Mouse (Mus musculus): Measurements from ENCODE around the gene Sec24d. TPM values are rescaled to one million over a fixed set of nuclear protein-coding genes. Genes with fewer than 3 reads are reported as not detected.
"Not testable (repeated sequence)": the region's sequence is repeated elsewhere in the genome, so short reads cannot be mapped to it uniquely, and the experiment has no call there.

The Sec24d gene
- polyA plus RNA-seq, 1 experiment from 2014 or later, result 66.1 TPM

GRCm38 (mm10) chr3:123351519-123351918 lies 84.3 kb downstream of the Sec24d start:
- 74% methylated on average over 2 of the region's 2 CpGs for WGBS

GRCm38 (mm10) chr3:123353183-123353582 lies 85.9 kb downstream of the Sec24d start:
- H3K27me3 ChIP-seq (ENCODE audit: insufficient read depth, low read length), result no peaks in the 10 kb centered on the region
- 59% methylated on average over 6 of the region's 6 CpGs for WGBS
- ATAC-seq (ENCODE audit: insufficient read depth), result no peak

More at GRCm38 (mm10) chr3:123351519-123351918, 84.3 kb downstream of the Sec24d start:
- Histone ChIP-seq H3K4me1 (ENCODE audit: insufficient read depth) (no peaks in the 10 kb centered on the region), H3K36me3 (ENCODE audit: insufficient read depth) (peaks cover 64% of the 10 kb centered on the region), H3K27me3 (ENCODE audit: insufficient read depth, low read length) (no peaks in the 10 kb centered on the region), H3K4me2 (no peak overlapping the region), H3K9ac (no peak overlapping the region), H3K4me3 (ENCODE audit: low read depth, low read length) (no peak overlapping the region), H3K27ac (ENCODE audit: low read depth) (no peak overlapping the region), H3K9me3 (ENCODE audit: low read depth, low read length) (no peaks in the 10 kb centered on the region)
- ATAC-seq (ENCODE audit: insufficient read depth) (no peak), DNase-seq (no peak)
- TF ChIP-seq CTCF (IDR thresholded peaks at IDR 0.05; ENCODE audit: low read depth), result no peak

GRCm38 (mm10) chr3:123353661-123354060 lies 86.4 kb downstream of the Sec24d start:
- no peak overlapping the region for H3K27ac ChIP-seq (ENCODE audit: low read depth)
- TF ChIP-seq CTCF (IDR thresholded peaks at IDR 0.05; ENCODE audit: low read depth), result no peak
- WGBS, result 87% methylated on average over 12 of the region's 12 CpGs
- H3K9ac ChIP-seq, result no peak overlapping the region
- no peaks in the 10 kb centered on the region for H3K9me3 ChIP-seq (ENCODE audit: low read depth, low read length)
- no peak overlapping the region for H3K4me2 ChIP-seq
- no peak overlapping the region for H3K4me3 ChIP-seq (ENCODE audit: low read depth, low read length)
- H3K36me3 ChIP-seq (ENCODE audit: insufficient read depth), result peaks cover 70% of the 10 kb centered on the region
- H3K27me3 ChIP-seq (ENCODE audit: insufficient read depth, low read length), result no peaks in the 10 kb centered on the region
- DNase-seq (no peak), ATAC-seq (ENCODE audit: insufficient read depth) (no peak)
- no peaks in the 10 kb centered on the region for H3K4me1 ChIP-seq (ENCODE audit: insufficient read depth)

More at GRCm38 (mm10) chr3:123353183-123353582, 85.9 kb downstream of the Sec24d start:
- DNase-seq, result peak; percentile 95
- Histone ChIP-seq H3K9me3 (ENCODE audit: low read depth, low read length) (no peaks in the 10 kb centered on the region), H3K9ac (no peak overlapping the region), H3K27ac (ENCODE audit: low read depth) (no peak overlapping the region), H3K4me3 (ENCODE audit: low read depth, low read length) (no peak overlapping the region), H3K4me1 (ENCODE audit: insufficient read depth) (no peaks in the 10 kb centered on the region), H3K4me2 (no peak overlapping the region), H3K36me3 (ENCODE audit: insufficient read depth) (peaks cover 72% of the 10 kb centered on the region)
- peak; percentile 58 for TF ChIP-seq CTCF (IDR thresholded peaks at IDR 0.05; ENCODE audit: low read depth)

GRCm38 (mm10) chr3:123354388-123354787 lies 87.1 kb downstream of the Sec24d start:
- Histone ChIP-seq H3K9me3 (ENCODE audit: low read depth, low read length) (no peaks in the 10 kb centered on the region), H3K4me2 (no peak overlapping the region), H3K27ac (ENCODE audit: low read depth) (no peak overlapping the region), H3K4me1 (ENCODE audit: insufficient read depth) (no peaks in the 10 kb centered on the region), H3K4me3 (ENCODE audit: low read depth, low read length) (no peak overlapping the region), H3K27me3 (ENCODE audit: insufficient read depth, low read length) (no peaks in the 10 kb centered on the region), H3K36me3 (ENCODE audit: insufficient read depth) (peaks cover 70% of the 10 kb centered on the region), H3K9ac (no peak overlapping the region)
- ATAC-seq (ENCODE audit: insufficient read depth) (no peak), DNase-seq (no peak)
- WGBS, result 91% methylated on average over 9 of the region's 9 CpGs
- TF ChIP-seq CTCF (IDR thresholded peaks at IDR 0.05; ENCODE audit: low read depth), result no peak

GRCm38 (mm10) chr3:123356377-123356991 lies 89.2 kb downstream of the Sec24d start:
- no peak overlapping the region for H3K9ac ChIP-seq
- H3K4me1 ChIP-seq (ENCODE audit: insufficient read depth), result no peaks in the 10 kb centered on the region
- H3K9me3 ChIP-seq (ENCODE audit: low read depth, low read length), result no peaks in the 10 kb centered on the region
- no peaks in the 10 kb centered on the region for H3K27me3 ChIP-seq (ENCODE audit: insufficient read depth, low read length)
- DNase-seq (no peak), ATAC-seq (ENCODE audit: insufficient read depth) (no peak)
- H3K36me3 ChIP-seq (ENCODE audit: insufficient read depth), result peaks cover 69% of the 10 kb centered on the region
- H3K27ac ChIP-seq (ENCODE audit: low read depth), result no peak overlapping the region
- 77% methylated on average over 4 of the region's 4 CpGs for WGBS
- TF ChIP-seq CTCF (IDR thresholded peaks at IDR 0.05; ENCODE audit: low read depth), result no peak
- H3K4me3 ChIP-seq (ENCODE audit: low read depth, low read length), result no peak overlapping the region
- no peak overlapping the region for H3K4me2 ChIP-seq

- H3K36me3 ChIP-seq (ENCODE audit: insufficient read depth), result peaks cover 59% of the 10 kb centered on the region
- H3K9ac ChIP-seq; H3K27me3 ChIP-seq (ENCODE audit: insufficient read depth, low read length); ATAC-seq (ENCODE audit: insufficient read depth); H3K27ac ChIP-seq (ENCODE audit: low read depth); H3K4me2 ChIP-seq; DNase-seq; H3K4me3 ChIP-seq (ENCODE audit: low read depth, low read length); H3K4me1 ChIP-seq (ENCODE audit: insufficient read depth); H3K9me3 ChIP-seq (ENCODE audit: low read depth, low read length): not testable (repeated sequence)
- 63% methylated on average over 2 of the region's 2 CpGs for WGBS
These were observed 99.6 kb downstream of the Sec24d start for GRCm38 (mm10) chr3:123366820-123367219.

- peaks cover 47% of the 10 kb centered on the region for H3K36me3 ChIP-seq (ENCODE audit: insufficient read depth)
- 78% methylated on average over 12 of the region's 12 CpGs for WGBS
- H3K4me1 ChIP-seq (ENCODE audit: insufficient read depth), result no peaks in the 10 kb centered on the region
- TF ChIP-seq CTCF (IDR thresholded peaks at IDR 0.05; ENCODE audit: low read depth), result no peak
- no peak overlapping the region for H3K9ac ChIP-seq
- H3K27ac ChIP-seq (ENCODE audit: low read depth), result no peak overlapping the region
- H3K4me3 ChIP-seq (ENCODE audit: low read depth, low read length), result no peak overlapping the region
- DNase-seq, result no peak
- no peak overlapping the region for H3K4me2 ChIP-seq
- H3K9me3 ChIP-seq (ENCODE audit: low read depth, low read length), result no peaks in the 10 kb centered on the region
- H3K27me3 ChIP-seq (ENCODE audit: insufficient read depth, low read length), result no peaks in the 10 kb centered on the region
- no peak for ATAC-seq (ENCODE audit: insufficient read depth)
These were observed 101.9 kb downstream of the Sec24d start for GRCm38 (mm10) chr3:123369161-123369560.
